Mouse (Mus musculus) brain, adult 2 months (tissue): ENCODE data around the gene Krt86.
"Not testable (repeated sequence)": the region's sequence is repeated elsewhere in the genome, so short reads cannot be mapped to it uniquely, and the experiment has no call there.

Source experiments
- DNase-seq: peaks from one replicate; pipeline ENCODE4 v3.0.0; 2011; ENCODE audit warnings: low read depth, low spot score

Gene Krt86

DNA sequence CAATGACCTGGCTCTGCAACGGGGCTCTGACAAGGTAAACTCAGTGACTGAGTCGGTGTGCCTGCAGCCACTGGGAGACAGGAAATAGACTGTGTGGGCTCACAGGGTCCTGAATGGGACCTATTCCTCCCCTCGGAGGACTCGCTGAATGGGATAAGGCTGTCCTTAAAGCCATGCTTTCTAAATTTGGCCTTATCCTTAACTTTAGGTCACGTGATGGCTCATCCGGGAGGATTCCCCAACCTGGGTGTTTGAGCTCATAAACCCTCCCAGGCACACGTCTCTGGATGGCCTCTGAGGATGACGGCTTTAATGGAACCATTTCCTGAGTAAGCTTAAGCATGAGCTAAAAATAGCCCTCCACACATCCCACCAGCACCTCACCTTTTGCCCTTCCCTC is 19.4 kb downstream of the Krt86 start:
- no peak for DNase-seq

DNA sequence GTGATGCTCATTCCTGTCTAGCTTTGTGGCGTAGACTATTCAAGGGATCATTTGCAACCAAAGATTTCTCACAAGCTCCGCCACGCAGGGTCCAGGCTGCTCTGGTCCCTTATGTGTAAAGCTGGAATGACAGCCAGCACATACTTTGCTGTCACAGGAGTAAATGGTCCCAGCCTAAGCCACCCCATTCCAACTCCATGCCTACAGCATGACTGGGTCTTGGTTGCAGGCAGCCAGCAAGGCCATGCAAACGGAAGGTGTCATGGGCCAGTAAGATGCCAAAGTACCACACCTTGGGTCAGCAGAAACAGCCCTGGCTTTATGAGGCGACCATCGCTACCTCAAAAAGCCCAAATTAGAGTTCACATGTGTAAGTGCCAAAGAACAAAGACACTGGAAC is 20.4 kb downstream of the Krt86 start:
- no peak for DNase-seq

- DNase-seq, result no peak
These were observed 20.9 kb downstream of the Krt86 start for GRCm38 (mm10) chr15:101494203-101494602.

- DNase-seq, result no peak
These were observed 22.0 kb downstream of the Krt86 start for GRCm38 (mm10) chr15:101495266-101495665.

GRCm38 (mm10) chr15:101497181-101497580 is 23.9 kb downstream of the Krt86 start:
- peak; percentile 68 for DNase-seq

DNA sequence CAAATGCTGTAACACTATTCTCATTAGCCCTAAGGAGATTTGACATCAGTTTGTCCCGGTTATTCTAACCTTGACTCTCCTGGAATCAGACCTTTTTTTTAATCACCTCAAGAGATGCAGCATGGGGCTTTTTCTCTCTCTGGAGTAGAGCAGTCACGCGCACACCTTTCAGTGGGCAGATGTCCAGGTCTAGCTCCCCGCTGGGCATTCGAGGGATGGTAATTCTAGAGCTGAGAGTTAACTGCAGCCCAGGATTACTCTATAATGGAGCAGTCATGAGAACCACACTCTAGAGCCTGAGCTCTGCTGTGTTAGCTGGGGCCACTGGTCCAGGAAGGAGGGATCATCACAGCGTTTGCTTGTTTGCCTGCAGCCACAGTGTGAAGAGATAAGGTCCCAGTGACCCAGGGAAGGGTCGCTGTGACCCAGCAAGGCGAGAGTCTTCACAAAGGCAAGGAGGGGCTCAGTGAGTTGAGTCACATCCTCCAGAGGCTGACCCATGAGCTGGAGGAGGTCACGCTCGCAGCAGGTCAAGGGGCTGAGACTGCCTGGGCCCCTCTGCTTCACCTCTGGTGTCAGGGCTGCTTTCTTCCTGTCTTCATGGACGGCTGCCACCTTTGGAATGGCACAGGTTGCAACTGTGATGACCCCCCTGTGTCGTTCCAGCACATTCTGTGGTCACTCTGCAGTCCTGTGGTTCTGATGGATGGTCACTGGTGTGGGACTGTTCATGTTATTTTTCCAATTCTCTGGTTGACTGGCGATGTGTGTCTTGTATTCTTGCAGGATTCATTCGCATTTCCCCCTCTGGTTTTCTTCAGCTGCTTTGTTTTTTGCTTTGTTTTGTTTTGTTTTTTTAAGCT is 33.8 kb downstream of the Krt86 start:
- no peak for DNase-seq

GRCm38 (mm10) chr15:101508247-101508646 is 35.0 kb downstream of the Krt86 start:
- DNase-seq, result no peak

- DNase-seq, result not testable (repeated sequence)
These were observed 43.9 kb downstream of the Krt86 start, which contains the start of gene Gm49425 for GRCm38 (mm10) chr15:101517161-101517560. Gene Gm49425, minus strand, starts transcription at chr15:101517261.

DNA sequence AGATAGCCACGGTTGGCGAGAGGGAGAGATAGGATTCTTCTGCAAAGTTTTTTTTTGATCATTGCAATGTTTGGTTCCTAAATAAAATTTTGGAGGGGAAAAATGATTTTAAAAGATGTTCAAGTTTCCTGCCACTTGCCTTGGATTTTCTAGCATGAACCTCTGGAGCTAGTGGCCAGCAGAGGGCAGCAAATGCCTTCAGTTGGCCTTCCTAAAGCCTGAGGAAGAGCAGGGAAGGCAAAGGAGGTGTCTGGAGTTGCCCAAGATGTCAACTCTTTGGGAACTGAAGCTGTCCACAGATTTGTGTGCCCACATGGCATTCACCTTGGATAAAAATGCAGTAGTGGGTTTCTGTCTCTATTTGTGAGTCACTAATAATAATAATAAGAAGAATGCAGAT is 46.5 kb downstream of the Krt86 start:
- peak; percentile 90 for DNase-seq

DNA sequence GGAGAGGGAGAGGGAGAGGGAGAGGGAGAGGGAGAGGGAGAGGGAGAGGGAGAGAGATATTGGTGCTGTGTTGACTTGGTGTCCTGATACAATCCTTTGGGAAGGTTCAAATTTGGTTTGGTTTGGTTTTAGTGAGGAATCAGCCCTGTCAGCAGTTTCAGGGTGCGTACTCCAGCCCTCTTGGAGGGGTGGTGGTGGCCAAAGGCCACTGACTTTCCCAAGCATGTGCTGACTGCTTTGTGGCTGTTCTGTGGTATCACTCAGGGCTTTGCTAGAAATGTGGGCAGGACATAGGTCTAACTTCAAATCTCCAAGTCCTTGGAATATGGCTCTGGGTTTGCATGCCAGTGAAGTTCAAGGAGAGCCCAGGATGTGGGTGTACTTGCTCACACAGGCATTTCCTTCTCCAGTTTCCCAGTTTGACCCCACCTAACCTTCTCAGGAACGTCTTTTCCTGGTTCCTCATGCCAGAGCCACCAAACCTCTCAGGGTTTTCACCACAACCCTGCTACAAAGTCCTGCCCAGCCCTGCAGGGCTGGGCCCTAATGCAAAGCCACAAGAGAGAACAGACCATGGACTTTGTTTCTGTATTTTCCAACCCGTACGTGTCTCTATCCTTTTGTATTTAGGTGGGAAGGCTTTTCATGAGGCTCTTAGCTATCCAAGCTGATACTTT is 49.4 kb downstream of the Krt86 start:
- no peak for DNase-seq
